ENCODE assay signal across 21 mouse cellular contexts in genomic region chr9:66880752-66881151, GRCm38 (mm10).
"Had no signal": no experiment of that assay in that cellular context is flagged by ENCODE, and none has a peak within 500 bp of the region (broad histone marks: within the 10 kb centered on the region; RNA-seq: fewer than 3 reads in every experiment).

No protein-coding gene starts in this region.

- DNase-seq: liver, postnatal 0 days; lung, adult 2 months; lung, postnatal 14 days; lung, postnatal 36 days; midbrain, embryonic 14.5 days; retina, postnatal 1 day; right cerebral cortex, adult 18-20 months; right cerebral cortex, postnatal 25 days; right cerebral cortex, postnatal 4 days; spleen, adult 18-20 months; thymus, adult 18-20 months; thymus, postnatal 14 days; thymus, postnatal 36 days had no signal

- H3K4me3 ChIP-seq: lung, embryonic 15.5 days; midbrain, embryonic 10.5 days; midbrain, embryonic 12.5 days; myocyte; neural tube, embryonic 13.5 days; neural tube, embryonic 15.5 days had no signal

- H3K27me3 ChIP-seq: lung, embryonic 15.5 days; midbrain, embryonic 12.5 days; neural tube, embryonic 13.5 days; neural tube, embryonic 15.5 days had no signal

- H3K9me3 ChIP-seq: lung, embryonic 15.5 days; midbrain, embryonic 10.5 days; midbrain, embryonic 12.5 days; neural tube, embryonic 13.5 days; neural tube, embryonic 15.5 days had no signal

- H3K4me2 ChIP-seq: lung, embryonic 15.5 days; midbrain, embryonic 12.5 days; neural tube, embryonic 13.5 days; neural tube, embryonic 15.5 days had no signal

- H3K36me3 ChIP-seq: lung, embryonic 15.5 days; midbrain, embryonic 10.5 days; midbrain, embryonic 12.5 days; neural tube, embryonic 13.5 days; neural tube, embryonic 15.5 days had no signal

- ATAC-seq: liver, postnatal 0 days; lung, postnatal 0 days; midbrain, embryonic 16.5 days had no signal

- H3K9ac ChIP-seq: liver, postnatal 0 days; lung, embryonic 15.5 days; midbrain, embryonic 12.5 days; neural tube, embryonic 13.5 days; neural tube, embryonic 15.5 days had no signal

- H3K4me1 ChIP-seq: neural tube, embryonic 15.5 days had no signal

- H3K27ac ChIP-seq: lung, embryonic 15.5 days; midbrain, embryonic 10.5 days; midbrain, embryonic 12.5 days; neural tube, embryonic 13.5 days; neural tube, embryonic 15.5 days had no signal
